Mouse (Mus musculus): Measurements from ENCODE around the gene Vmn2r22. TPM values are rescaled to one million over a fixed set of nuclear protein-coding genes. Genes with fewer than 3 reads are reported as not detected.
"Not testable (repeated sequence)": the region's sequence is repeated elsewhere in the genome, so short reads cannot be mapped to it uniquely, and the experiment has no call there.

The Vmn2r22 gene
- polyA plus RNA-seq (2016; fragmentation: Nextera tagmentation; extraction: Ambion mirVana) = not detected in 2 replicates

DNA sequence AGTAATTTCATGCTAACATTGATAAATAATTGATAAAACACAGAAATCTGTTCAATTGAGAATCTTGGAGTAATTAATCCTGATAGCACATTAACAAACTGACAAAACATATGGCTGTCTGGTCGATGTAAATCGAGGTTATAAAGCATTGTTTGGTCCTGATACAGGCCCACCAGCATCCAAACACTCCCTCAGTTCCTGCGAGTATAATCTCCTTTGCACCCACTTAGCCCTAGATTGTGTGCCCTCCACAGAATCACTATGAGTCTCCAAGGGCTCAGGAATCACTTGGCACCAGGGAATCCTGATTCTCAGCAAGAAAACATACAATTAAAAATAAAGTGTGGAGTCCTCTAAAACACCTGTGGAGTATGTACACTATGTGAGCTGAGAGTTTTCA, at the start of gene Vmn2r22:
Vmn2r22 (minus strand) TSS at position 101 of the 400 bp plus-strand sequence.
- WGBS = 80% methylated on average over 3 of the region's 3 CpGs
- H3K27ac ChIP-seq (replicated peaks); H3K9me3 ChIP-seq (replicated peaks); H3K4me1 ChIP-seq; H3K36me3 ChIP-seq; H3K4me3 ChIP-seq; H3K27me3 ChIP-seq (ENCODE audit: low read depth, poor library complexity, severe bottlenecking); DNase-seq (ENCODE audit: low spot score): not testable (repeated sequence)

DNA sequence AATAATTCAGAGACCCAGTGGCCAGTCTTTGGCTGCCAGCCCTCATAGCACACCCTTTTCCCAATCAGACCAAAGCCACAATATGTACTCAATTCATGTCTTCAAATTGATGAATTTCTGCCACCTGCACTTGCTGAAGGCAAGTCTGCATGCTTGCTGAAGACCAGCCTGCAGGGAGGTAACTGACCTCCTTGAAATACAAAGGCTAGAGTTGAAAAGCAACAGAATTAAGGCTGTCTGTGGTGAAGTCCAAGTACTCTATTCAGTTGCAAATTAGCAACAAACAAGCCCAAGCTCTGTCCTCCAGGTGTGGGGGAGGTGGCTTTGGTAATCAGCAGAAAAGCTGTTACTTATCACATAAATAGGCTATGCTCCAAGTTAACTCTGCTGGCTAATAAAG, 46.7 kb upstream of the Vmn2r22 start:
- H3K27me3 ChIP-seq (ENCODE audit: low read depth, poor library complexity, severe bottlenecking) = no peaks in the 10 kb centered on the region

DNA sequence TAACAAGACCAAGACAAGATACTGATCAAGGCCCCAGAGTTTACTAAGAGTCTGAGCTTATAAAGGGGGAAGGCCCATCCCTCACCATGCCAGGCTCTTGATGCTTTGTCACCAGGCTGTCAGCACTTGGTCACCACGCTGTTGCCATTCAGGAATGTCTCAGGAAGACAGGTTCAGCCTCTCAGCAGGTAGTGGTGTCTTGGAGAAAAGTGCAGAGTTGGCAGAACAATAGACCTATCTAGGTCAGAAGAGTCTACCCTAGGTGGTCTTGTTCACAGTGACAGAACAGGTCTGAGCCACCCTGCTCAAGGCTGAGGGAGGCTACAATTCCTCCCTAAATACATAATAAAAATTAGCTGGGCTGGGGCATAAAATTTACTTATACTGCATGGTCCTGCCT, 46.1 kb upstream of the Vmn2r22 start:
- not testable (repeated sequence) for H3K36me3 ChIP-seq; H3K27ac ChIP-seq (replicated peaks); DNase-seq (ENCODE audit: low spot score); H3K9me3 ChIP-seq (replicated peaks); H3K27me3 ChIP-seq (ENCODE audit: low read depth, poor library complexity, severe bottlenecking); H3K4me3 ChIP-seq
- H3K4me1 ChIP-seq = peaks cover 12% of the 10 kb centered on the region; the same call in 1 of the 2 replicates
- 4% methylated on average over 1 of the region's 1 CpGs for WGBS

More for the DNA sequence above, 46.7 kb upstream of the Vmn2r22 start:
- Histone ChIP-seq H3K4me3 (no peak overlapping the region), H3K36me3 (no peaks in the 10 kb centered on the region), H3K27ac (replicated peaks) (no peak overlapping the region), H3K9me3 (replicated peaks) (no peaks in the 10 kb centered on the region), H3K4me1 (peaks cover 12% of the 10 kb centered on the region; the same call in 1 of the 2 replicates)
- DNase-seq (ENCODE audit: low spot score) = no peak

GRCm38 (mm10) chr6:123657040-123657439, 6.5 kb upstream of the Vmn2r22 start:
- DNase-seq (ENCODE audit: low spot score) = no peak
- Histone ChIP-seq H3K27me3 (ENCODE audit: low read depth, poor library complexity, severe bottlenecking) (no peaks in the 10 kb centered on the region), H3K27ac (replicated peaks) (no peak overlapping the region), H3K4me1 (no peaks in the 10 kb centered on the region), H3K36me3 (no peaks in the 10 kb centered on the region), H3K9me3 (replicated peaks) (no peaks in the 10 kb centered on the region), H3K4me3 (no peak overlapping the region)
- 58% methylated on average over 6 of the region's 6 CpGs for WGBS

GRCm38 (mm10) chr6:123639394-123639793, 11.1 kb downstream of the Vmn2r22 start:
- 84% methylated on average over 4 of the region's 4 CpGs for WGBS

GRCm38 (mm10) chr6:123623784-123624183, 26.7 kb downstream of the Vmn2r22 start:
- H3K27ac ChIP-seq (replicated peaks); H3K27me3 ChIP-seq (ENCODE audit: low read depth, poor library complexity, severe bottlenecking); DNase-seq (ENCODE audit: low spot score); H3K36me3 ChIP-seq; H3K4me1 ChIP-seq; H3K9me3 ChIP-seq (replicated peaks); H3K4me3 ChIP-seq: not testable (repeated sequence)
- no CpG with 5 or more reads among the region's 2 CpGs for WGBS

More at GRCm38 (mm10) chr6:123639394-123639793, 11.1 kb downstream of the Vmn2r22 start:
- not testable (repeated sequence) for H3K4me1 ChIP-seq; H3K4me3 ChIP-seq; DNase-seq (ENCODE audit: low spot score); H3K36me3 ChIP-seq; H3K27ac ChIP-seq (replicated peaks); H3K27me3 ChIP-seq (ENCODE audit: low read depth, poor library complexity, severe bottlenecking); H3K9me3 ChIP-seq (replicated peaks)

GRCm38 (mm10) chr6:123588368-123588767, 62.2 kb downstream of the Vmn2r22 start:
- WGBS = no CpG with 5 or more reads among the region's 5 CpGs
- not testable (repeated sequence) for H3K27me3 ChIP-seq (ENCODE audit: low read depth, poor library complexity, severe bottlenecking); DNase-seq (ENCODE audit: low spot score); H3K9me3 ChIP-seq (replicated peaks); H3K27ac ChIP-seq (replicated peaks); H3K4me1 ChIP-seq; H3K36me3 ChIP-seq; H3K4me3 ChIP-seq

DNA sequence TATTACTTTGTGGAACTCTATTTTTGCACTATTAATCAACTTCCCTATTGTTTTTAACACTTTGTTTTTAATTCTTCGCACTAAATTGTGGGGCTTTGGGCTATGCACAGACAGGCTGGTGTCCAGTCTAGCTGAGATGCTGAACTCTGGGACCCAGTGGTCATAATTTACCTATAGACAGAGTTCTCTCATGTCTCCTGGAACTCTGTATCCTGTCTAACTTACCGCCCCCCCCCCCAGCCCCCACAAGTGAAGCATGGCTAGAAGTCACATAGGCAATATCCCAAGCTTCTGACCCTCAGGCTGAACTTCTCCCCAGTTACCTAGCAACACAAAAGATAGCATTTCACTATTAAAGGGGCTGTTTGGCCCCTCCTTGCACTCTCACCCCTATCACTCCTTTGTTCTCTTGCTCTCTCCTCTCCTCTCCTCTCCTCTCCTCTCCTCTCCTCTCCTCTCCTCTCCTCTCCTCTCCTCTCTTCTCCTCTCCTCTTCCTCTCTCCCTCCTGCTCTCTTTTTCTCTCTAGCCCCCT, 62.7 kb downstream of the Vmn2r22 start:
- no CpG with 5 or more reads among the region's 2 CpGs for WGBS

DNA sequence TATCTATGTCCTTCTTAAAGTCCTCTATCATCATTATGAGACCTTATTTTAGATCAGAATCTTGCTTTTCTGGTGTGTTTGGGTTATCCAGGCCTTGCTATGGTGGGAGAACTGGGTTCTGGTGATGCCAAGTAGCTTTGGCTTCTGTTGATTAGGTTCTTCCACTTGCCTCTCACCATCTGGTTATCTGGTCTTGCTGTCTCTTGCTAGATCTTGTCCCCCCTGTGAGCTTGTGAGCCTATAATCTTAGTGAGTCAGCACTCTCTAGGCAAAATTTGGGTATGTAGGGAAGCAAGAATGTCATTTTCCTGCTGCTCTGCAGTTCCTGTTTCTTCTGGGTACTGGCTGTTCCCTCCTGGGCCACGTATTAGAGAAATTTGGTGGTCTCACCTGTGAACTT, 66.5 kb downstream of the Vmn2r22 start:
- H3K4me3 ChIP-seq; DNase-seq (ENCODE audit: low spot score); H3K9me3 ChIP-seq (replicated peaks); H3K27ac ChIP-seq (replicated peaks); H3K4me1 ChIP-seq; H3K27me3 ChIP-seq (ENCODE audit: low read depth, poor library complexity, severe bottlenecking); H3K36me3 ChIP-seq: not testable (repeated sequence)
- WGBS = no CpG with 5 or more reads among the region's 1 CpGs

More for the DNA sequence above, 62.7 kb downstream of the Vmn2r22 start:
- not testable (repeated sequence) for H3K27ac ChIP-seq (replicated peaks); H3K4me3 ChIP-seq; DNase-seq (ENCODE audit: low spot score); H3K36me3 ChIP-seq; H3K27me3 ChIP-seq (ENCODE audit: low read depth, poor library complexity, severe bottlenecking); H3K4me1 ChIP-seq; H3K9me3 ChIP-seq (replicated peaks)

DNA sequence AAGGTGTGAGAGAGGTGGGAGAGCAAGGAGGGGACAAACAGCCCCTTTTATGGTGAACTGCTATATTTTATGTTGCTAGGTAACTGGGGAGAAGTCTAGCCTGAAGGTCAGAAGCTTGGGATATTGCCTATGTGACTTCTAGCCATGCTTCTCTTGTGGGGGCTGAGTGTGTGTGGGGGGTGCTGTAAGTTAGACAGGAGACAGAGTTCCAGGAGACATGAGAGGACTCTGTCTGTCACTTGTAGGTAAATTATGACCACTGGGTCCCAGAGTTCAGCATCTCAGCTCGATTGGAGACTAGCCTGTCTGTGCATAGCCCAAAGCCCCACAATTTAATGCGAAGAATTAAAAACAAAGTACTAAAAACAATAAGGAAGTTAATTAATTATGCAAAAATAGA, 75.8 kb downstream of the Vmn2r22 start:
- no CpG with 5 or more reads among the region's 2 CpGs for WGBS
- not testable (repeated sequence) for H3K4me1 ChIP-seq; DNase-seq (ENCODE audit: low spot score); H3K36me3 ChIP-seq; H3K9me3 ChIP-seq (replicated peaks); H3K27ac ChIP-seq (replicated peaks); H3K4me3 ChIP-seq; H3K27me3 ChIP-seq (ENCODE audit: low read depth, poor library complexity, severe bottlenecking)

Other genes starting within 250 kb of the Vmn2r22 start
- gene Vmn2r20, start 232.6 kb downstream of the Vmn2r22 start, polyA plus RNA-seq (2016; fragmentation: Nextera tagmentation; extraction: Ambion mirVana) = not detected in 2 replicates
- not detected in 2 replicates for gene Vmn2r21, start 117.3 kb downstream of the Vmn2r22 start, polyA plus RNA-seq (2016; fragmentation: Nextera tagmentation; extraction: Ambion mirVana)
- not detected in 2 replicates for gene Vmn2r23, start 51.9 kb upstream of the Vmn2r22 start, polyA plus RNA-seq (2016; fragmentation: Nextera tagmentation; extraction: Ambion mirVana)
- gene Vmn2r24, start 128.2 kb upstream of the Vmn2r22 start, polyA plus RNA-seq (2016; fragmentation: Nextera tagmentation; extraction: Ambion mirVana) = not detected in 2 replicates
- not detected in 2 replicates for gene Vmn2r25, start 202.7 kb upstream of the Vmn2r22 start, polyA plus RNA-seq (2016; fragmentation: Nextera tagmentation; extraction: Ambion mirVana)